Mouse (Mus musculus) embryonic facial prominence, embryonic 11.5 days (tissue): ENCODE measurements around the gene Zfp982. TPM values are rescaled to one million over a fixed set of nuclear protein-coding genes. Genes with fewer than 3 reads are reported as not detected.
"Not testable (repeated sequence)": the region's sequence is repeated elsewhere in the genome, so short reads cannot be mapped to it uniquely, and the experiment has no call there.

ENCODE experiments used
- ATAC-seq: fragments of 200-750 bp; cut with Nextera tagmentation; replicated peaks from 2 replicates; pipeline ENCODE4 v1.8.0; 2017; ENCODE audit warnings: low read depth; ENCODE audit not compliant: insufficient number of reproducible peaks, low FRiP score, low TSS enrichment
- DNase-seq: peaks from one replicate; pipeline ENCODE4 v3.0.0-alpha.2; 2015; ENCODE audit warnings: low spot score
- H3K27ac ChIP-seq: fragments of 300-500 bp; sonication (generic); replicated peaks from 2 replicates; pipeline ENCODE4 v1.5.1; 2014; ENCODE audit warnings: mild to moderate bottlenecking, low read depth, low read length, control low read depth
- H3K27me3 ChIP-seq: fragments of 300-500 bp; sonication (generic); 2 replicates; pipeline ENCODE4 v1.6.1; 2014; ENCODE audit warnings: mild to moderate bottlenecking, low read length, moderate library complexity, mixed read lengths; ENCODE audit not compliant: control insufficient read depth, insufficient read depth
- H3K36me3 ChIP-seq: fragments of 300-500 bp; sonication (generic); replicated peaks from 2 replicates; pipeline ENCODE4 v1.6.1; 2014; ENCODE audit warnings: low read depth, mild to moderate bottlenecking, low read length, moderate library complexity, mixed read lengths; ENCODE audit not compliant: control insufficient read depth, insufficient read depth
- H3K4me1 ChIP-seq: fragments of 300-500 bp; sonication (generic); 2 replicates; pipeline ENCODE4 v1.6.1; 2014; ENCODE audit warnings: low read length, mixed read lengths; ENCODE audit not compliant: control insufficient read depth, insufficient read depth
- H3K4me2 ChIP-seq: fragments of 300-500 bp; sonication (generic); 2 replicates; pipeline ENCODE4 v1.6.1; 2014; ENCODE audit warnings: low read depth, mild to moderate bottlenecking, control low read depth, low read length, moderate library complexity
- H3K4me3 ChIP-seq: fragments of 300-500 bp; sonication (generic); 2 replicates; pipeline ENCODE4 v1.5.1; 2014; ENCODE audit warnings: low read depth, low read length, control low read depth
- H3K9ac ChIP-seq: fragments of 300-500 bp; sonication (generic); replicated peaks from 2 replicates; pipeline ENCODE4 v1.6.1; 2014; ENCODE audit warnings: mild to moderate bottlenecking, control low read depth, low read length
- H3K9me3 ChIP-seq: fragments of 300-500 bp; sonication (generic); replicated peaks from 2 replicates; pipeline ENCODE4 v1.6.1; 2016; ENCODE audit warnings: mild to moderate bottlenecking, low read length, inconsistent platforms, mixed read lengths; ENCODE audit not compliant: control insufficient read depth
- whole genome bisulfite sequencing: fragments of 180-500 bp; shearing (Covaris S2); extraction: QIAGEN DNeasy Blood & Tissue Kit; methylation state at CpG from one replicate; pipeline ENCODE4 v1.1.7; 2014; 5-methylcytosine and 5-hydroxymethylcytosine counted together
- polyA plus RNA-seq: library from polyadenylated mRNA; unstranded; fragments of >200 nt; fragmentation: Nextera tagmentation; extraction: Ambion mirVana; gene quantifications from 2 replicates; pipeline ENCODE4 v1.2.1, GENCODE M21; 2014

Gene Zfp982
- polyA plus RNA-seq, 1 experiment from 2014 or later, result 10.8 TPM

DNA sequence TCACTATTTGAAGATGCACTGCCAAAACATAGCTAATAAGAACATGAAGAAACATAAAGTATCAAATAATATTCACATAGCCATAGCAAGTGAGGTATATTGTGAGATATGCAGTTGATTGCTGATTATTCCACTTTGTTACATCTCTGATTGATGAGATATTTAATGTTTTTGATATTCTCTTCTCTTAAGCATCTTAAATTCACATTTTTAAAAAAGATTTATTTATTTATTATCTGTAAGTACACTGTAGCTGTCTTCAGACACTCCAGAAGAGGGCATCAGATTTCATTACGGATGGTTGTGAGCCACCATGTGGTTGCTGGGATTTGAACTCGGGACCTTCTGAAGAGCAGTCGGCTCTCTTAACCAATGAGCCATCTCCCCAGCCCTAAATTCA is 47.7 kb downstream of the Zfp982 start, which contains the start of gene Gm16503:
Gene Gm16503 (plus strand): TSS at position 301 of the 400 bp plus-strand sequence.
- H3K9ac ChIP-seq, H3K4me3 ChIP-seq, H3K9me3 ChIP-seq, H3K4me1 ChIP-seq, H3K27me3 ChIP-seq, DNase-seq, H3K4me2 ChIP-seq, ATAC-seq, H3K36me3 ChIP-seq, H3K27ac ChIP-seq: not testable (repeated sequence)
- WGBS, result 85% methylated on average over 3 of the region's 3 CpGs

DNA sequence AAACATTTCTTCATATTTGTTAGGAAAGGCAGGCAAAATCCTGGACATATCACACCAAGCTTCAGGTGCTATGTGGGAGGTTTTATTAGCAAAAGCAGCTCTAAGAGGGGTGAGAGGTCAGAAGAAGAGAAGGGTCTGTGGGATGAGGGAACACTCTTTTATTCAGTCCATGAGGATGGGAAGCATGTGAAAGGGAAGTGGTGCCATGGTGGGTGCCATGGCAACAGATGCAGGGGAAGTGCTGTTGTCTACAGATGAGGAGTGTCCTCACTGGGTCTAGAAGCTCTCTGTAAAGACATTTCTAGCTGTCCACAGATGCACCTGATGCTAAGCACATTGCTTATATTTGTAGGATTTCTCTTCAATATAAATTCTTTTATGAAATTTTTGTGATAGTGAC is 48.9 kb downstream of the Zfp982 start:
- no peak overlapping the region for H3K9ac ChIP-seq
- no peaks in the 10 kb centered on the region for H3K36me3 ChIP-seq
- no peak overlapping the region for H3K27ac ChIP-seq
- no peaks in the 10 kb centered on the region for H3K27me3 ChIP-seq
- no peak for ATAC-seq
- H3K4me2 ChIP-seq, result no peak overlapping the region
- peaks cover 9% of the 10 kb centered on the region; the same call in 1 of the 2 replicates for H3K9me3 ChIP-seq
- no peak for DNase-seq
- H3K4me3 ChIP-seq, result no peak overlapping the region
- H3K4me1 ChIP-seq, result no peaks in the 10 kb centered on the region

DNA sequence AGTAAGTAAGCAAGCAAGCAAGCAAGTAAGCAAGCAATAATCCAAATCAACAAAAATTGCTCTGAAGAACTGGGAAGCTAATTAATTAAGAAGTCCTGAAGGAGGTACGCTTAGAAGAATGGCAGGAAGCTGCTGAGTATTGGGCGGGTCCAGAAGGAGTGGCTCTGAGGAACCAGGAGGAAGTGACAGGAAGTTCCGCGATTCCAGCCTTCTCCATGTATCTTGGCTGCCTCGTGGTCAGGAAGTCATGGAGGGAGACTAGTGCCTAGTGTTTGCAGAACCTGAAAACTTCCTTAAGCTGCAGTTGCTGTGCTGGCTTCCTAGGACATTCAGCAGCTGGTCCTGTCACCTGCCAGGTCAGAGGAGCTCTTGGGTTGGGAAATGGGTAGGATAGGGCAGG is 60.9 kb downstream of the Zfp982 start, which contains the start of gene Zfp985:
Gene Zfp985 (plus strand): TSS at position 207 of the 400 bp plus-strand sequence.
- DNase-seq, ATAC-seq, H3K36me3 ChIP-seq, H3K27me3 ChIP-seq, H3K9me3 ChIP-seq, H3K4me3 ChIP-seq, H3K4me2 ChIP-seq, H3K4me1 ChIP-seq, H3K9ac ChIP-seq, H3K27ac ChIP-seq: not testable (repeated sequence)
- WGBS, result 88% methylated on average over 5 of the region's 5 CpGs

DNA sequence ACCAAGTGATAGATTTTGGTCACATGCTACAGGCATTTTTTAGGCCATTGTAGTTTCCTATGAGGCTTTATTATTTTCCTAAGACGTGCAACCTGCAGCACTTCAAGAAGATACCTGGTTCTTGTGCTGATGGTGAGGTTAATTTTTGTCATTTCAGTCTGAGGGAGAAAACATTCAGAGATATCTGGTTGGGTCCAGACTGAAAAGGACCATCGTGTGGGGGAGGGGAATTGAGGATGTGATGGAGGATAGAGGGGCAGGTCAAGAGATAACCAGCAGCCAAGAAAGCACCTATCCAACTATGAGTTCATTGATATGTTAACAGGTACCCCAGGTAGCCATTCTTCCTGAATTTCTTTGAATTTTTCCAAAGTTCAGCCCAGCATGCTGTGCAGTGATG is 62.1 kb downstream of the Zfp982 start:
- ATAC-seq, H3K4me3 ChIP-seq, H3K4me1 ChIP-seq, H3K9ac ChIP-seq, H3K27ac ChIP-seq, H3K9me3 ChIP-seq, H3K36me3 ChIP-seq, H3K27me3 ChIP-seq, DNase-seq, H3K4me2 ChIP-seq: not testable (repeated sequence)
- 72% methylated on average over 2 of the region's 2 CpGs for WGBS

DNA sequence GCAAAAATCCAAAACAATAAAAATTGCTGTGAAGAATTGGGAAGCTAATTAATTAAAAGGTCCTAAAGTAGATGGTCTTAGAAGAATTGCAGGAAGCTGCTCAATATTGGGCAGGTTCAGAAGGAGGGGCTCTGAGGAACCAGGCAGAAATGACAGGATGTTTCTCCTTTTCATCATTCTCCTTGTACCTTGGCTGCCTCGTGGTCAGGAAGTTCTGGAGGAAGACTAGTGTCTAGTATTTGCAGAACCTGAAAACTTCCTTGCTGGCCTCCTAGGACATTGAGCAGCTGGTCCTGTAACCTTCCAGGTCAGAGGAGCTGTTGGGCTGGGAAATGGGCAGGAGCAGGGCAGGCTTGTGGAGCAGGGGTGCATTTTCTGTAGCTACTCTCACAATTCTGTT is 64.7 kb downstream of the Zfp982 start:
- not testable (repeated sequence) for DNase-seq, ATAC-seq, H3K4me1 ChIP-seq, H3K9ac ChIP-seq, H3K36me3 ChIP-seq, H3K4me3 ChIP-seq, H3K27ac ChIP-seq, H3K4me2 ChIP-seq, H3K27me3 ChIP-seq, H3K9me3 ChIP-seq
- WGBS, result 54% methylated on average over 1 of the region's 1 CpGs

DNA sequence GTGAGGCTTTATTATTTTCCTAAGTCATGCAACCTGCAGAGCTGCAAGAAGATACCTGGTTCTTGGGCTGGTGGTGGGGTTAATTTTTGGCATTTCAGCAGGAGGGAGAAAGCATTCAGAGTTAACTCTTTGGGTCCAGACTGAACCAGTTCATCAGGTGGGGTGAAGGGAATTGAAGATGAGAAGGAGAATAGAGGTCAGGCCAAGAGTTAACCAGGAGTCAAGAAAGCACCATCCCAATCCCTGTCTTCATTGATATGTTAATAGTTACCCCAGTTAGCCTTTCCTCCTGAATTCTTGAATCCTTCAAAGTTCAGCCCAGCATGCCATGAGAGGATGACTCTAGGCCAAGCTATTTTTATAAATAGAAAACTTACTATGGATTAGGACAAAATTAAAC is 65.8 kb downstream of the Zfp982 start:
- not testable (repeated sequence) for H3K27me3 ChIP-seq, DNase-seq, H3K4me3 ChIP-seq, ATAC-seq, H3K4me2 ChIP-seq, H3K9me3 ChIP-seq, H3K9ac ChIP-seq, H3K27ac ChIP-seq, H3K36me3 ChIP-seq, H3K4me1 ChIP-seq

DNA sequence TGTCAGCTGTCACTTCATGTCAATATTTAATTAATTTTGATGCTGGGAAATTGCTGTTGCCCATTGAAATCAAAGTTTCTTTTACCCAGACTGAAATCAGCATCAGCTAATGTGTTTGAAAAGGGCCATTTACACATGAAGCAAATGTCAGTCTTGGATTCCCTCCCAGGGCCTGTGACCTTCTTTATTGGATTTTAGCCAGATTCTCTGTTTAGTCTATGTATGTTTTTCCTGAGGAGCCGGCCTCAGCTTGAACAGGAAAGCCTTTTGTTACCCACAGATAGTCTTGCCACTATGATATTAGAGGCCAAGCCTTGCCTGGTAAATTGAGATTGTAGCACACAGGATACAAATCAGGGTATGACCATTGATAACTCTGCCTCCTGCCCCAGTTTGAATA is 66.9 kb downstream of the Zfp982 start:
- H3K4me2 ChIP-seq, H3K4me1 ChIP-seq, H3K27ac ChIP-seq, H3K27me3 ChIP-seq, ATAC-seq, H3K9ac ChIP-seq, H3K4me3 ChIP-seq, H3K36me3 ChIP-seq, DNase-seq, H3K9me3 ChIP-seq: not testable (repeated sequence)
- WGBS, result 71% methylated on average over 1 of the region's 1 CpGs
